Mouse (Mus musculus) forebrain, embryonic 11.5 days (tissue): ENCODE data around the gene Vdac1. TPM values are rescaled to one million over a fixed set of nuclear protein-coding genes. Genes with fewer than 3 reads are reported as not detected.

Experiments used
- ATAC-seq: fragments of 200-750 bp; cut with Nextera tagmentation; replicated peaks from 2 replicates; pipeline ENCODE4 v1.8.0; 2017; ENCODE audit warnings: moderate TSS enrichment; ENCODE audit not compliant: low FRiP score
- DNase-seq: peaks from one replicate; pipeline ENCODE4 v3.0.0-alpha.2; 2017; ENCODE audit warnings: low spot score
- H3K27ac ChIP-seq: fragments of 300-500 bp; sonication (generic); 2 replicates; pipeline ENCODE4 v1.5.1; 2014; ENCODE audit warnings: low read depth, low read length
- H3K27me3 ChIP-seq: fragments of 300-500 bp; sonication (generic); 2 replicates; pipeline ENCODE4 v1.6.1; 2014; ENCODE audit warnings: mild to moderate bottlenecking, low read length, mixed read lengths; ENCODE audit not compliant: control insufficient read depth, insufficient read depth
- H3K36me3 ChIP-seq: fragments of 300-500 bp; sonication (generic); 2 replicates; pipeline ENCODE4 v1.6.1; 2014; ENCODE audit warnings: mild to moderate bottlenecking, low read length, moderate library complexity, mixed read lengths; ENCODE audit not compliant: control insufficient read depth, insufficient read depth
- H3K4me1 ChIP-seq: fragments of 300-500 bp; sonication (generic); replicated peaks from 2 replicates; pipeline ENCODE4 v1.6.1; 2014; ENCODE audit warnings: low read length, mixed read lengths; ENCODE audit not compliant: control insufficient read depth, insufficient read depth
- H3K4me2 ChIP-seq: fragments of 300-500 bp; sonication (generic); 2 replicates; pipeline ENCODE4 v1.6.1; 2014; ENCODE audit warnings: low read depth, mild to moderate bottlenecking, low read length, moderate library complexity, mixed read lengths; ENCODE audit not compliant: severe bottlenecking
- H3K4me3 ChIP-seq: fragments of 300-500 bp; sonication (generic); 2 replicates; pipeline ENCODE4 v1.5.1; 2014; ENCODE audit warnings: low read depth, low read length
- H3K9ac ChIP-seq: fragments of 300-500 bp; sonication (generic); 2 replicates; pipeline ENCODE4 v1.6.1; 2014; ENCODE audit warnings: low read length
- H3K9me3 ChIP-seq: fragments of 300-500 bp; sonication (generic); 2 replicates; pipeline ENCODE4 v1.6.1; 2016; ENCODE audit warnings: low read length, mixed read lengths; ENCODE audit not compliant: control insufficient read depth
- WGBS: fragments of 180-500 bp; shearing (Covaris S2); extraction: QIAGEN DNeasy Blood & Tissue Kit; methylation state at CpG from one replicate; pipeline ENCODE4 v1.1.7; 2014; 5-methylcytosine and 5-hydroxymethylcytosine counted together
- polyA plus RNA-seq: library from polyadenylated mRNA; unstranded; fragments of >200 nt; fragmentation: Nextera tagmentation; extraction: Ambion mirVana; gene quantifications from 2 replicates; pipeline ENCODE4 v1.2.1, GENCODE M21; 2014

Vdac1 gene
- polyA plus RNA-seq, 1 experiment from 2014 or later, result 198 TPM

DNA sequence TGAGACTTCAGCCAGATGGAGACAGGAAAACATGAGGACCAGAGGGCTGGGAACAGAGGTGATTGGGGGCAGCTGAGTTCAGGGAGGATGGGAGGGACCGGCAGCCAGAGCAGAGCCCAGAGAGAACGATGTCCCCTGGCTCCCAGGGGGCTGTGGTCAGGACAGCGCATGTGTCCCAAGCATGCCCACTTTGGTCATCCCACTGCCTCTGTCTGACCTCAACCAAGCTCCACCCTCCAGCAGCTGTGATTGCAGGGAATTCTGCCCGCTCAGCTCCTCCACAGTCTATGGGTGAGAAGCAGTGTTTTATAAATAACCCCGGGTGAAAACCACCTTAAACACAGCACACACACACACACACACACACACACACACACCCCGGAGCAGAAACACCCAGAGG lies 68.8 kb downstream of the Vdac1 start:
- no peaks in the 10 kb centered on the region for H3K4me1 ChIP-seq
- no peaks in the 10 kb centered on the region for H3K36me3 ChIP-seq
- no peak overlapping the region for H3K4me3 ChIP-seq
- WGBS, result 73% methylated on average over 6 of the region's 6 CpGs
- H3K4me2 ChIP-seq, result no peak overlapping the region
- H3K27ac ChIP-seq, result no peak overlapping the region
- H3K27me3 ChIP-seq, result no peaks in the 10 kb centered on the region
- no peak overlapping the region for H3K9ac ChIP-seq
- DNase-seq (no peak), ATAC-seq (no peak)
- H3K9me3 ChIP-seq, result no peaks in the 10 kb centered on the region

DNA sequence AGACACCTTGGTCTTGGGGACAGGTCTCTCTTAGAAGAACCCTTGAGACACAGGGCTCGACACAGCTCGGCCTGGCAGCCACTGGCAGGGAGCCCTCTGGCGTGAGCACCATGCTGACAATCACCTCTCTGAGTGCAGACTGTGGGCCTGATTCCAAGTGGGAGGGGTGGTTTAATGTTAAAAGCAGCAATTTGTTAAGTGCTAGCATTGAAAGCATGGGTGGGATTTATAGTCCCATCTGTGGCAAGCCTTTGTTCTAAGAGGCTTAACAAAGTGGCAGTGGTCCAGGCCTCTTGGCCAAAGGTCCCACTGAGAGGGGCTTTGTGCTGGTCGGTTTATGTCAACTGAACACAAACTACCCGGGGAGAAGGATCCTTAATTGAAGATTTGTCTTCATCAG lies 70.9 kb downstream of the Vdac1 start:
- WGBS, result 70% methylated on average over 5 of the region's 5 CpGs
- ATAC-seq, result no peak

DNA sequence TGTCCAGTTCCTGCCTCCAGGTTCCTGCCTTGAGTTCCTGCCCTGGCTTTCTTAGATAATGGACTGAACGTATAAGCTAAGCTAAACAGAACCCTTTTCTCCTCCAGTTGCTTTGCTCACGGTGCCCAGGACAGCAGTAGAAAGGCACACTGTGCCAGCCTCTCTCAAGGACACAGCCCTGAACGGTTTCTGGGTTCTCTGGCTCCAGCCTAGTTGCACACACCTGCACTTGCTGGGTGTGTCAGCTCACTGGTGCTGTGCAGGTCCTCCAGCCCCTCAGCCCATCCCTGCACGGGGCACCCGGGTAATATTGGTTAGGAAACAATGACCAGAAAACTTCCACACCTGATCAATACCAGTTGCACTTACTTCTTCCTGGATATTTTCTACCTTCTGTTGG lies 71.5 kb downstream of the Vdac1 start:
- ATAC-seq (no peak), DNase-seq (no peak)
- 83% methylated on average over 5 of the region's 5 CpGs for WGBS
- no peaks in the 10 kb centered on the region for H3K27me3 ChIP-seq
- H3K4me1 ChIP-seq, result no peaks in the 10 kb centered on the region; the same call in 1 of the 2 replicates
- no peaks in the 10 kb centered on the region for H3K36me3 ChIP-seq
- H3K9ac ChIP-seq, result no peak overlapping the region
- H3K4me3 ChIP-seq, result no peak overlapping the region
- no peaks in the 10 kb centered on the region for H3K9me3 ChIP-seq
- no peak overlapping the region for H3K27ac ChIP-seq
- H3K4me2 ChIP-seq, result no peak overlapping the region

More for the DNA sequence above, 70.9 kb downstream of the Vdac1 start:
- Histone ChIP-seq H3K36me3 (no peaks in the 10 kb centered on the region), H3K9ac (no peak overlapping the region), H3K27ac (no peak overlapping the region), H3K9me3 (no peaks in the 10 kb centered on the region), H3K4me3 (no peak overlapping the region), H3K4me2 (no peak overlapping the region), H3K4me1 (no peaks in the 10 kb centered on the region), H3K27me3 (no peaks in the 10 kb centered on the region)
- DNase-seq, result no peak

DNA sequence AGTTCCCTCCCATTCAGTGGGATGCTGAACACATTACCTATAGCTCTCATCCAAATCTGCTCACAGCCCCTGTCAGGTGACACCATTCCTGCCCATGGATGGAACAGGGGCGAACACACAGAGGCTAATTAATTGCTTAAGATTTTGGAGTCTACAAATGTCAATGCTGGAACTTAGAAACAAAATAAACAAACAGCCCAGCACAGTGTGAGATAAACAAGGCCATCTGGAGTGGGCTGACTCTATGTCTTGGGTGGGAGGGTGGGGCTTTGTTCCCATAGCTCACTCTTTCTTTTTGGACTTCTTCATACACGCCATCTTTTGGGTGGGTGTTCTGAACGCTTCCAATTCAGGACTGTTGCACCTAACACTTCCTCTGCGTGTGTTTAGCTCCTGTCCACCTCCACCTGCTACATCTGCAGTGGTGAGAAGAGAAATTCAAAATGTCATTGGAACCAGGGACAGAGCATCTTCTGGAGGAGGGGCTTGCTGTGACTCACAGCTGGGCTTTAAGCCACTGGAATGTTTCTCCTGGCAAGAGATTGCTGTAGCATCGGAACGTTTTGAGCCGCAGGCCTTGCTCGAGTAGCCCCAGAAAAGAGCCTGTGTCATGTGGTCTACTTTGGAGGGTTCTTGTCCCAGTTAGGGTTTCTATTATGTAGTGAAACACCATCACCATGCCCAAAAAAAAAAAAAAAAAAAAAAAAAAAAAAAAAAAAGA lies 72.6 kb downstream of the Vdac1 start:
- H3K4me2 ChIP-seq, result no peak overlapping the region
- 75% methylated on average over 8 of the region's 8 CpGs for WGBS
- no peaks in the 10 kb centered on the region for H3K27me3 ChIP-seq
- no peak overlapping the region for H3K27ac ChIP-seq
- no peaks in the 10 kb centered on the region for H3K9me3 ChIP-seq
- no peaks in the 10 kb centered on the region for H3K36me3 ChIP-seq
- no peaks in the 10 kb centered on the region; the same call in 1 of the 2 replicates for H3K4me1 ChIP-seq
- no peak for ATAC-seq
- no peak overlapping the region for H3K4me3 ChIP-seq
- H3K9ac ChIP-seq, result no peak overlapping the region
- DNase-seq, result no peak

DNA sequence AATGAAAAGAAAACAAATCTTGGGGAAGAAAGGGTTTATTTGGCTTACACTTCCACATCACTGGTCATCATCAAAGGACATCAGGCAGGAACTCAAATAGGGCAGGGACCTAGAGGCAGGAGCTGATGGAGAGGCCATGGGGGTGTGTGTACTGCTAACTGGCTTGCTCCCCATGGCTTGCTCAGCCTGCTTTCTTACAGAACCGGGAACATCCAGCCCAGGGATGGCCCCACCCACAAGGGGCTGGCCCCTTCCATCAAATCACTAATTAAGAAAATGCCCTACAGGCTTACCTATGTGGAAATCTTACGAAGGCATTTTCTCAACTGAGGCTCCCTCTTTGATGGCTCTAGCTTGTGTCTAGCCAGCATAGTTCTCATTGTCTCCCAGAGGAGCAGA lies 73.1 kb downstream of the Vdac1 start:
- no peak overlapping the region for H3K9ac ChIP-seq
- no peak overlapping the region for H3K4me2 ChIP-seq
- H3K27me3 ChIP-seq, result no peaks in the 10 kb centered on the region
- H3K9me3 ChIP-seq, result no peaks in the 10 kb centered on the region
- ATAC-seq, result no peak
- no peaks in the 10 kb centered on the region; the same call in 1 of the 2 replicates for H3K4me1 ChIP-seq
- 41% methylated on average over 2 of the region's 2 CpGs for WGBS
- H3K4me3 ChIP-seq, result no peak overlapping the region
- DNase-seq, result no peak
- H3K27ac ChIP-seq, result no peak overlapping the region
- H3K36me3 ChIP-seq, result no peaks in the 10 kb centered on the region

DNA sequence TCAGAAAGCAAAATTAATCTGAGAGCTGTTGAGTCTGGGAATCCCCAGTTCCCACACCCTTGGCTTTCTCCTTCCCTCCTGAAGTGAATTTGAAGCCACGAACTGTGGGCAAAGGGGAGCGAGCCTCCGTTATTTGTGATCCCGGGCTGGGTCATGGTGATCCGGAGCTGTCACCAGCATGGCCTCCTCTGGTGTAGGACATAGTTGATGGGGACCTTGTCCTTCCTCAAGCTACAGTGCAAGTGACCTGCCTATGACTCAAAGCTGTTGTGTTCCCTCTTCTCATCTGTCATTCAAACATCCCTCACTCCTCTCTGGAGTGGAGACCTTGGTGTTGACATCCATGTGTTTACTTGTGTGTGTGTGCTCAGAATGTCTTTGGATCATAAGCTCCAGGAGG lies 74.8 kb downstream of the Vdac1 start:
- ATAC-seq (no peak), DNase-seq (no peak)
- no peak overlapping the region for H3K4me2 ChIP-seq
- H3K4me3 ChIP-seq, result no peak overlapping the region
- no peaks in the 10 kb centered on the region for H3K27me3 ChIP-seq
- no peak overlapping the region for H3K9ac ChIP-seq
- H3K36me3 ChIP-seq, result no peaks in the 10 kb centered on the region
- 93% methylated on average over 5 of the region's 5 CpGs for WGBS
- no peak overlapping the region for H3K27ac ChIP-seq
- H3K9me3 ChIP-seq, result no peaks in the 10 kb centered on the region
- H3K4me1 ChIP-seq, result no peaks in the 10 kb centered on the region; the same call in 1 of the 2 replicates

DNA sequence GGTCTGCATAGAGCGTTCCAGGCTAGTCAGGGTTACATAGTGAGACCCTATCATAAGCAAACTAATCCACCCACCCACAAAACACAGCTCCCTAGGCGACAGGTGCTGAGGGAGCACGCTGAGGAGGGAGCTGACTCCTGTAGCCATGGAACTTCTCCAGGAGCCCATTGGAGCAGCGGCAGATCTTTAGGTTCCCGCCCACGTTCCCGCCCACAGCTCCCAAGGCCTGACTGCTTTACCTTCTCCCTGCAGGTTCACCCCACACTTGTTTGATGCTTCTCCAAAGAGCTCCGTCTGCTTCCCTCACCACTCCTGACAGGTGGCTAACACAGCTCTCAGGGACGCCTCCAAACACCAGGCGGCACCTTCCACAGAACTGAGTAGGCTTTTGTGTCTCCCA lies 76.5 kb downstream of the Vdac1 start:
- Histone ChIP-seq H3K9ac (no peak overlapping the region), H3K27ac (no peak overlapping the region), H3K36me3 (no peaks in the 10 kb centered on the region), H3K9me3 (no peaks in the 10 kb centered on the region), H3K4me1 (no peaks in the 10 kb centered on the region; the same call in 1 of the 2 replicates), H3K4me2 (no peak overlapping the region), H3K27me3 (no peaks in the 10 kb centered on the region), H3K4me3 (no peak overlapping the region)
- DNase-seq (no peak), ATAC-seq (no peak)
- 20% methylated on average over 10 of the region's 10 CpGs for WGBS

Other genes starting within 250 kb of the Vdac1 start
- gene Olfr1373, start 215.3 kb upstream of the Vdac1 start, polyA plus RNA-seq, result not detected in 2 replicates
- not detected in 2 replicates for gene Olfr1371, start 146.9 kb upstream of the Vdac1 start, polyA plus RNA-seq
- gene Skp1a, start 128.9 kb upstream of the Vdac1 start, polyA plus RNA-seq, result 855 and 927 TPM in 2 replicates
- 9.5 and 9.6 TPM in 2 replicates for gene Tcf7, start 77.8 kb upstream of the Vdac1 start, polyA plus RNA-seq
- gene 9530068E07Rik, start 35.6 kb downstream of the Vdac1 start, polyA plus RNA-seq, result 162 and 169 TPM in 2 replicates